Mouse (Mus musculus): ENCODE results near the gene Paxip1.

Paxip1 gene

DNA sequence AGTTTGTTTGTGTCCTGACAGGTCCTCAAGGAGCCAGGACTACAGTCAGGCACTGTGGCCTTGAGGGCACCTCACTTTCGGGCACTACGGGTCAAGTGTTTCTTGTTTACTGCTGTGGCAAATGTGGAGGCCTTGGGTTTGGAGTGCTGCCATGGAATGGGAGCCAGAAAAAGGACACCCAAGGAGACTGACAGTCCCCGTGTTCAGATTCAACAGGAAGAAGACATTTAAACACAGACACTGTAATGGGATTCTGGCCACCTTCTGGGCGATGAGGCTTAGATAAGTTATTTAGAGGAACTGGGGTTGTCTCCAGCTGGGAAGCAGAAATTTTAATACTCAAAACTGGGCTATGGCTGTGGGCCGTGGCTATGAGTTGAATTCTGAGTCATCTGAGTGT, 60.8 kb downstream of the Paxip1 start:
- no peak for DNase-seq (ENCODE audit: low read depth, low spot score)

DNA sequence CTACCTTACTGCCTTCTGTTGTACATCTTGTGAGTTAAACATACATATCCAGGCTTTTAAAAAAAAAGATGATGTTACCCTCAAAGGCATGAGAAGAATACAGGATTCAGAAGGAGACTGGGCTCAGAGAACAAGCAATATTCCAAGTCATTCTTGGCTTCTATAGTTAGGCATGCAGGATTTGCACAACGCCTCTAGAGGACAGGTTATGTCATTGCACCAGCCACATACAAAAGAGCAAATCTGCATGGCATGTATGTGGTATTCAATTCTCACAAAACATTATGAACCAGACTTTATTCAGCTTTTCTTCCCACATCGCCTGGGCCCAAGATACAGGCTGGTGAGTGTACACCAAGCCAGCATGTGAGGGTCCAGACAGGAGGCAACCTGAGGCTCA, 67.0 kb downstream of the Paxip1 start:
- no peak for DNase-seq (ENCODE audit: low read depth, low spot score)

DNA sequence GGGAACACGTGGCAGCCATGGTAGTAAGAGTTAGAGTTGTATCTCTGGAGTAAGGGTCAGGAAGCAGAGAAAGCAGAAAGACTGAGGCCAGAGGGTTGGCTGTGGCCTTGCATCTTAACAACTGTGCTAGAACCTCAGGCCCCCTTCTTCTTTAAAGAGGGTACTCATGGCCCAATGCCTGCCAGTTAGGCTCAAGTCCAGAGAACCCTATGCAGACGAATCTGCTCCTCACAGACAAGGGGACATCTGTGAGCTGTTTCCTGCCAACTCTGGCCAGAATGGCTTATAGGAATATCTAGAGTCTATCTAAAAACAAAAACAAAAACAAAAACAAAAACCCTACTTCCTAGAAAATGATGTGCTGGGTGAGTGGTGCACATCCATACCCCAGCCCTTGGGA, 72.2 kb downstream of the Paxip1 start:
- DNase-seq (ENCODE audit: low read depth, low spot score), result no peak

DNA sequence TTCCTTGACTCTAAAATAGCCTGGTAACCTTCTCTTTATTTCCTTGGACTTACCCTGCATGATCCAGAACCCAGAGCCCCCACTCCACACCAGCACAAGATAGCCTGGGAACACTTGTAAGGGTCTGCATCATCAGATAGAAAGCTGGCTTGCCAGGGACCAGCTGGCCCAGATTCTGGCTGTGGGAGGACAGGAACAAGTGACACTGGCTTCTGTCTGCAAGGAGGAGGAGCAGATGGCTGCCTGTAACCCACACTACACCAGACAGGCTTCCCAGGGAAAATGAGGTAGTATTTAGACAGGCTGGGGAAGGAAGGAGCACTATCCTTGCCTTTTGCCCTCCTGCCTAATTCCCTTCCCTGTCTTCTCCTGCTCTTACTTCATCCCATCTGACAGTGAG, 74.2 kb downstream of the Paxip1 start:
- DNase-seq (ENCODE audit: low read depth, low spot score), result no peak

DNA sequence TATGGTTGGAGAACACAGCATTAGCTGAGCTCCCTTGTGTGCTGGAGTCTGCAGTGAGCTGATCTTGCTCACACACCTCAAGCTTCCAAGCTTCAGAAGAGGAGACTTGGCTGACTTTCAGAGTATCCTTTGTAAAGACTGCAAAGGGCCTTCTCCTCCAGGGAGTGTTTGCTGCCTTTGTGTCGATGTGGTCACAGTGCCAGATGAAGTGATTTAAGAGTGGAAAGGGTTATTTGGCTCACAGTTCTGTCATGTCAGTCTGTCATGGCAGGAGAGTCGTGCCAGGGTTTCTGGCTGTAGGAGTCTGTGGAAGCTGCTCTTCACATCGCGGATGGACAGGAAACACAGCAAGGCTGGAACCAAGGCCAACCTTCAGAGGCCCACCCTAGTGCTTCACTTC, 75.5 kb downstream of the Paxip1 start:
- DNase-seq (ENCODE audit: low read depth, low spot score), result no peak

DNA sequence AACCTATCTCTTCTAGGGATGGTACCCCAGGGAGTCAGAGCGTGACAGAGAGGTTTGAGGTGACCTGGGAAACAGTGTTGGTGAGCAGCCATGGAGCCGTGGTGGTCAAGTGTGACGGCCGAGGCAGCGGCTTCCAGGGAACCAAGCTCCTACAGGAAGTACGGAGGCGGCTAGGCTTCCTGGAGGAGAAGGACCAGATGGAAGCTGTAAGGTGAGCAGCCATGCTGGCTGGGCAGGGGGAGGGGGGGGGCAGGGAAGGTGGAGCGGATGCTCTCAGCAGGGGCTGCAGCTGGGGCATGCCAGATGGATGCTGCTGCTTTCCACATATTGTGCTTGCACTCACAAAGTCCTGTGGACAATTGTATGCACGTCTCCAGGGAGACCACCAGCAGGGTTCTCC, 77.1 kb downstream of the Paxip1 start:
- DNase-seq (ENCODE audit: low read depth, low spot score), result peak; percentile 9

DNA sequence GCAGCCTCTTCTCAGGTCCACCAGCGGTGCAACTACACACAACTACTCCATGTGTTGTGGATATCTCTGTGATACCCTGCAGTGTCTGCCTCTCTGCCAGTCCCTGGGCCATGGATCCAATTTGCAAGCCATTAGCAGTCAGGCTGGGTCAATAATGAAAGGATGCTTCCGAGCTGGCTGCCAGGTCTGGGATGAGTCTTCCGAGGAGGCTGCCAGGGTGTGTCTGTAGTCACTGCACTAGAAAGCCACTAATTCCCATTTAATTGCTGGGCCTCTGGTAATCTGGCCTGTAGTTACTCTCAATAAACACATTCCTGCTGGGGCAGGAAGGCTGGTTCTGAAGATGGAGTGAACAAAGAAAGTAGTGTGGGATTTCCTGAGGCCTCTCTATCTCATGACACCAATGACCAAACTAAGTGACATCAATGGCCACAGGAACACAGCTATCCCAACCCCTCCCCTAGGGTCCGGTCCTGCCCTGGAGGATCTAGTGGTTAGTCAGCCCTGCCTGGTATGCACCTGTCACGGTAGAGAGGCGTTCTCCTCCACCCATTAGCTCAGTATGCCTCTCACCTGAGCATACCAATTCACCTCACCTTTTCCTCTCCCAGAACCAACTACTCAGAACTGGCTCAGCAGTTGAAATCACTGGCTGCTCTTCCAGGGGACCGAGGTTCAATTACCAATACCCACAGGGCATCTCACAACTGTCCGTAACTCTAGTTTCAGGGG, 79.9 kb downstream of the Paxip1 start:
- no peak for DNase-seq (ENCODE audit: low read depth, low spot score)

DNA sequence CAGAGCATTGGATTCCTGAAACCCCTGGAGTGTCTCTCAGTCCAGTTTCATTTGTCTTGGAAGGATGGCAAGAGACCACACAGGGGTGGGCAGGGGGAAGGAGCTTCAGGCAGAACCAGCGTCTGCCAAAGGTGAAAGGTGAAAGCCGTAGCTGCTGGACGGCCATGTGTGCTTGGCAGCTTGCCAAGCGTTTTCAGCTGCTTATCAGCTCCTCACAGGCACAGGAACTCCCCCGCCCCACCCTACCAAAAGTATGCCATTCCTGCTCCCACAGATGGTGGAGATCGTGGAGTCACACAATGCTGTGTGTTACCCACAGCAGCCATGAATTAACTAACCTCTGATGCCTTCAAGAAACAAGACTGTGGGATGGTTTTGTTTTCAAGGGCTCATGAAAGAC, 83.3 kb downstream of the Paxip1 start:
- DNase-seq (ENCODE audit: low read depth, low spot score), result peak; percentile 50

DNA sequence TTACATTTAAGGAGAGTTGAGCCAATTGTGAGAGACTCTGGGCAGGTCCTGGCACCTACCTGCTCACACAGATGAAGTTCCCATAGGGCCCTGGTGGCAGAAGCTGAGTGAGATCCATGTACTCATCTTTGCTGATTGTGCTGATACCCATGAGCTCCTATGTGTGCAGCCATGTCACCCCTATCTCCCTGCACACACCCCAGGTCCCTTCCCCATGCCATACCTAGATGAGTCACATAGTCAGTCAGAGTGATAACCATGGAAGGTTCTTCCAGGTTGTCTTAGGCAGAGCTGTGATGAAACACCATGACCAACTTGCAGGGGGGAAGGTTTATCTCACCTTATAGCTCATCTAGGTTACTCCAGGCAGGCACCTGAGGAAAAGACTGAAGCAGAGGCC, 84.2 kb downstream of the Paxip1 start:
- no peak for DNase-seq (ENCODE audit: low read depth, low spot score)

DNA sequence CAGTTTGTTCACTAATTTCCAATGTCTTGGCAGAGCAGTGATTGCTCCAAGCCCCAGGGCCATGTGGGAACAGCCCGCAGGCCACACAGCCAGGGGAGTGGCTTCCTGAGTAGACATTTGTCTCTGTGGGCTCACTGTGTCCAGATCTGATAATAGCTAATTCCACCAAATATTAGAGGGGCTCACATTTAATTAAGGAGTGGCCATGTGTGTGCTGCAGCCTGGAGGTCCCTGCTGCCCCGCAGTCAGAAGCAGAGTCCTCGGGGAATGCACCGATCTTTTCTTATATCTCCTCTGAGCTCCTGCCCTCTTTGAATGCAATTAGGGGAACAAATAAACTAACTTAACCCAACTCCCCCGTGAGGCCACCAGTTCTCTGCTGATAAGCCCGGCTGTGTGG, 84.9 kb downstream of the Paxip1 start:
- DNase-seq (ENCODE audit: low read depth, low spot score), result no peak

DNA sequence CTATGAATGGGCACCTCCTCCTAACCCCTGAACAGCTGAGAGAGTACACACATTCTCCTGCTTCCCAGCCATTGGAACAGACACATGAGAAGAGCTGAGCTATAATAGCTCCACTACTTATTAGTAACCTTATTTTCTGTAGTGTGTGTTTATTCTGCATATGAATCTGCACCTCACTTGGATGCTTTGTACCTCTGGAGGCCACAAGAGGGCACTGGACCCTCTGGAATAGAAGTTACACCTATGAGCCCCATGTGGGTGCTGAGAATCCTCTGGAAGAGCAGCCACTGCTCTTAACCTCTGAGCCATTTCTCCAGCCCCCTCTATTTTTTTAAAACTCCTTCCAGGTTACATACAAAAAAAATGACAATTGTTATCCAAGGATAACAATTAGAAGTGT, 86.5 kb downstream of the Paxip1 start:
- no peak for DNase-seq (ENCODE audit: low read depth, low spot score)

DNA sequence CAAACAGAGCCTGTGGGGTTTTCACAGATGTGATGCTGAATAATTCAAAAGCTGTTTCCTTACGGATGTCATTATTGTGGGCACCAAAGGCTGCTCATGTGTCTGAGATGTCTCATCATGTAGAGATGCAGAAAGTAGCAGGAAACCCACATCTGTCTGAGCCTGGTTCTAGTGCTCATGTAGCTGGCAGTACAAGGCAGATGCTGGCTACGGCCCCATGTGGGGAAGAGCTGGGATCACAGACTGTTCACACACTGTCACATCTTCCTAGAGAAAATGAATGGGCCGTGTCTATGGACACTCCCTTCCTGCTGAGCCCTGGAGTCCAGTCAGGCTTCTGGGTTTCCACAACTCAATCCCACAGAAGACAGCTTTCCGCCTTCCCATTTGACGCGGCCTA, 89.0 kb downstream of the Paxip1 start:
- no peak for DNase-seq (ENCODE audit: low read depth, low spot score)

All from forelimb bud, embryonic 11.5 days (tissue).